Mouse (Mus musculus) liver, embryonic 13.5 days (tissue): ENCODE results near the gene Lrrc43. TPM values are rescaled to one million over a fixed set of nuclear protein-coding genes. Genes with fewer than 3 reads are reported as not detected.

Source experiments
- microRNA-seq: library from miRNA; unstranded; fragments of <30 nt; microRNA quantifications from one replicate; pipeline ENCODE4, GENCODE M21; 2016
- polyA plus RNA-seq: library from polyadenylated mRNA; unstranded; fragments of >200 nt; fragmentation: Nextera tagmentation; extraction: Ambion mirVana; gene quantifications from 2 replicates; pipeline ENCODE4 v1.2.1, GENCODE M21; 2015

Lrrc43 gene
- polyA plus RNA-seq, 1 experiment from 2014 or later: not detected

Small RNAs within 50 kb of the gene (microRNA-seq; reads per million reads assigned to microRNA genes)
- gene Mir7647: 8.2 reads per million, percentile 19 among the genes with 10 or more reads in this experiment

Other genes starting within 250 kb of the Lrrc43 start
- 0.16 TPM in 1 of 2 replicates, not detected in the other for gene Wdr66, start 237.2 kb upstream of the Lrrc43 start, polyA plus RNA-seq
- gene Bcl7a, start 145.5 kb upstream of the Lrrc43 start, polyA plus RNA-seq: 6.6 and 7.9 TPM in 2 replicates
- gene Mlxip, start 94.5 kb upstream of the Lrrc43 start, polyA plus RNA-seq: 3.2 and 3.6 TPM in 2 replicates
- not detected in 2 replicates for gene Il31, start 184 bp downstream of the Lrrc43 start, polyA plus RNA-seq
- 0.07 TPM in 2 replicates for gene B3gnt4, start 21.2 kb downstream of the Lrrc43 start, polyA plus RNA-seq
- gene Diablo, start 34.9 kb downstream of the Lrrc43 start, polyA plus RNA-seq: 67.3 and 74.4 TPM in 2 replicates
- gene Gm49027, start 36.2 kb downstream of the Lrrc43 start, polyA plus RNA-seq: 0.18 and 0.21 TPM in 2 replicates
- gene Vps33a, start 83.7 kb downstream of the Lrrc43 start, polyA plus RNA-seq: 20.7 and 21.1 TPM in 2 replicates
- gene Clip1, start 195.3 kb downstream of the Lrrc43 start, polyA plus RNA-seq: 12.4 and 13.4 TPM in 2 replicates
- gene Zcchc8, start 231.8 kb downstream of the Lrrc43 start, polyA plus RNA-seq: 30.7 and 42.3 TPM in 2 replicates